Mouse (Mus musculus) spleen, adult 2 months (tissue): Measurements from ENCODE around the gene Pdzrn3.

Experiments used
- CTCF ChIP-seq: fragments of 200-500 bp; IDR thresholded peaks from 2 replicates; pipeline ENCODE4 v1.5.1; 2011; ENCODE audit warnings: mild to moderate bottlenecking, inconsistent platforms; ENCODE audit not compliant: insufficient read depth, insufficient read length, insufficient replicate concordance; ENCODE audit errors: extremely low read depth
- POLR2A ChIP-seq: fragments of 200-500 bp; IDR thresholded peaks from 2 replicates; pipeline ENCODE4 v1.6.1; 2011; ENCODE audit warnings: low read depth, low read length, inconsistent platforms

GRCm38 (mm10) chr6:101215436-101215791 lies 162.3 kb downstream of the Pdzrn3 start:
- TF ChIP-seq CTCF (no peak), POLR2A (no peak)
